Mouse (Mus musculus) testis, postnatal 14 days (tissue): Measurements from ENCODE around the gene Lasp1.
"Not testable (repeated sequence)": the region's sequence is repeated elsewhere in the genome, so short reads cannot be mapped to it uniquely, and the experiment has no call there.

ENCODE experiments used
- DNase-seq: peaks from one replicate; pipeline ENCODE4 v3.0.0; 2021; ENCODE audit warnings: low spot score

Lasp1 gene

DNA sequence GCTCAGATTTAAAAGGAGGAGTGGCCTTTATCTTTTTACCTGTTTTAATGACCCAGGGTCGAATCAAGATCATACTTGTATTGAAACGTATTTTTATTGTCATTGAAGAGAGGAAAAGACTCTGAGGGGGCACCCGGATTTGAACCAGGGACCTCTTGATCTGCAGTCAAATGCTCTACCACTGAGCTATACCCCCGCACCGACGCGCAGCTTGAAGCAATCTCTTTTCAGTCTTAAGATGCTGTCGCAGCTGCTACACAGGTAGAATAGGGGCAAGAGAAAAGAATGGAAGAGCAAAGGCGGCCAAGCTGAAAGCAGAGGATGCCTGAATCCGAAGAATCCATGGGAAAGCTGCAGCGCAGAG lies at the start of gene Lasp1:
TSS of gene Lasp1 (plus strand) at position 219 of the 364 bp plus-strand sequence.
- peak; percentile 82 for DNase-seq

DNA sequence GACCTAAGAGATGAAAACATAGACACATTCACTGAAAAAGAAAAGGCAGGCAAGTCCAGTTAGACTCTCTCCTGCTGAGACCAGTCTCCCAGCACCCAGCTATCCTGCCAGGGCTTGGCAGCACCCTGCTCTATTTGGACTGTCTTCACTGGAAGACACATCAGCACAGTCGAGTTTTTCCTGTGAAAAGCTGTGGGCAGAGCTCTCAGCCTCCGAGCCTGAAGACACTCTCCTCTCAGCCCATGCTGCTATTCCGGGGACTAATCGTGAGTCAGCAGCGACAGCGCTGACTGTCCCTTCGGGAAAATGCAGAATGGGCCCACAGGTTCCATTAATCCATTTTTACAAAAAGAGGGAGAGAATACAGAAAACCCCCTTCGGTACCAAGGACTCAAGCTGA lies 45.5 kb upstream of the Lasp1 start:
- DNase-seq = no peak

DNA sequence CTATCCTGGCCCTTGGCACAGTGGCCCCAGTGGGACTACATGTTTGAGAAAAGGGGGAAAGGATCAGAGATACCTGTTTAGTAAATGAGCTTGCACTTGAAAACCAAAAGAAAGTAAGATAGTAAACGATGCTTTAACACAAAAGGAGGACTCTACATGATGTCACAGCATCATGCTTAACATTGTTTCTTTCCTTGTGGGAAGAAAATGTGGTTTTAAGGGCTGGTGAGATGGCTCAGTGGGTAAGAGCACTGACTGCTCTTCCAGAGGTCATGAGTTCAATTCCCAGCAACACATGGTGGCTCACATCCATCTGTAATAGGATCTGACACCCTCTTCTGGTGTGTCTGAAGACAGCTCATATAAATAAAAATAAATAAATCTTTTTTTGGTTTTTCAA lies 40.7 kb upstream of the Lasp1 start:
- no peak for DNase-seq

GRCm38 (mm10) chr11:97758942-97759341 lies 39.9 kb upstream of the Lasp1 start:
- DNase-seq = no peak

DNA sequence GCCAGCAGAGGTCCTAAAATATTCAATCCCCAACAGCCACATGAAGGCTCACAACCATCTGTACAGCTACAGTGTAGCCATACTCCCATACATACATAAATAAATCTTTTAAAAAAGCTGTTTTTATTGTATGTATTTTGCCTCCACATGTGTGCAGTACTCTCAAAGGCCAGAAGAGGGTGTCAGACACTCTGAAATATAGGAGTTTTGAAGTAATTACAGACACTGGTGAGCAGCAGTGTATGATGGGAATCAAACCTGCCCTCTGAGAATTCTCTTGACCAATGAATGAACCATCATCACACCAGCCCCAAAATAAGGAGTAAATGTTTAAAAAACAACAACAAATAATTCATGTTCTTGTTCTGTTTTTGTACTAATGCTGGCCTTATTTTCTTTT lies 37.2 kb upstream of the Lasp1 start:
- DNase-seq = no peak

DNA sequence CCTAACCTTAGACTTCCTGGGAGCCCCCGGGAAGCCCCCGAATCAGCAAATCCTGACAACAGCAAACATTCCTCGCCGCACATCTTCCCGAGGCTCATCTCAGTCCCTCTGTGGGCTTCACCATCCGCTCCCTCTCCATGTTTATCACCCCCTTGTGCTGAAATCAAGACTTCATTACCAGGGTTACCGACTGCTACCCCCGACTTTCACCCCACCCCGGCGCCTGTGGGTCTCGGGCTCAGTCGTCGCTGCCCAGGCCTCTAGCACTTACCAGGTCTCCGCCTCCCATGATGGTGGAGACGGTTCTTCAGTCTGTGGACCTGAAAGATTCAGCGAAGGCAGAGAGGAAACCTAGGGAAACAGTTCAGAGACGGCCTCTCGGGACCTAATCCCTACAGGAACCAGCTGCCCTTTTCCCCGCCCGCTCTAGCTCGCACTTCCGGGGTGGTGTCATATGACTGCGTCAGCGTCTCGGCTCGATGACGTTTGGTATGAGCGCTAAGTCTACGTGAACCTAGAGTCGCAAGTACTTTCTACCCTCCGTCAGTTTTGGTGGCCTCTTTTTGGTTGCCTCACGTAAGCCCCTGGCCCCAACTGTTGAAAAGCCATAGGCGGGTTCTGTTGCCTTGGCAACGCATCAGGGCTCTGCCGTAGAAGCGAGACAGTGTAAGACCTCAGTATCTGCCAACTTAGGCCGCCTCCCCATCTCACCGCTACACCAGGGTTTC lies 32.5 kb upstream of the Lasp1 start, which contains the start of gene Cwc25:
TSS of gene Cwc25 (minus strand) at position 403 of the 728 bp plus-strand sequence.
- peak; percentile 94 for DNase-seq

DNA sequence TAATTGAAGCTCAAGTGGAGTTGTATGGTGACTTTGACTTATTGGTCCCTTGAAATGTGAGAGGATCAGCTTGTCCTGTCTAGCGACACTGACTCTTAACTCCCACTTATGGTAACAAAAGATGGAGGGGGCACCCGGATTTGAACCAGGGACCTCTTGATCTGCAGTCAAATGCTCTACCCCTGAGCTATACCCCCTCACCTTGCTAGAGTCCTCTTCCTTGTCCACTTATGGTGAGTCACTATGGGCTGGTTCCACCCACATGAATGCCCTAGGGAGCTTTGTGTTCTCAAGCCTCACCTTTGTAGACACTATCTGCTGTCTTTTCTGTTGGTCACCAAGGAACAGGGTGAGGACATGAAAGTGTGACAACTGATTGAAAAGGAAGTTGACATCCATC lies 29.1 kb upstream of the Lasp1 start:
- DNase-seq = no peak

GRCm38 (mm10) chr11:97771410-97771809 lies 27.4 kb upstream of the Lasp1 start:
- DNase-seq = no peak

- no peak for DNase-seq
Measured at GRCm38 (mm10) chr11:97775186-97775585, 23.6 kb upstream of the Lasp1 start.

DNA sequence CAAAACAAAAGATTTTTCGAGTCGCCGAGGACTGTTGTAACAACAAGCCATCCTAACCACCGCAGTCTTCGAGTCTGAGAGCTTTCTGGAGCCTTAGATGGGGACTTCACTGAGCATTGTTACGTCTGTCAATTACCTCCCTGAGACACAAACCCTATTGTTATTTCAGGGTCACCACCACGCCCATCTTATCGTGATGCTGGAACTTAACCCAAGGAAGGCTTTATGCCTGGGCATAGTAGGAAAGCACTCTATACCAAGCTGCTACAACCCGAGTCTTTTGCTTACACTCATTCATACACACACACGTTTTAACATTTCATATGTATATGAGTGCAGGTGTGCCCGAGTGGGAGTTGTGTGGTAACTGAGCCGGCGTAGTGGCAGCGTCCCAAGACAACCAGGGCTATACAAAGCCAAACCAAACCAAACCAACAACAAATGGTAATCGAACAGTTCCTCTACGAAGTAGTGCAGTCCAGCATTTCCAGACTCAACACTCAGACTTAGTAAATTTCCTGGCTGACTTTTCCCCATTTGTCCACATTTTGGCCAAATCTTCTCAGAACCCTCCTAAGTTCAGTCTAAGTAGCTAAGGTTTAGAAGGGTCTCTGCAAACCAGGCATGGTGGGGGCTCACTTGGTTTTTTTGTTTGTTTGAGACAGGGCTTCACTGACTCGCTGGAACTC lies 22.8 kb upstream of the Lasp1 start, which contains the start of gene 1700001P01Rik:
TSS of gene 1700001P01Rik (minus strand) at position 111 of the 689 bp plus-strand sequence.
- DNase-seq = no peak

- peak; percentile 71 for DNase-seq
Measured at GRCm38 (mm10) chr11:97776497-97777128, 22.2 kb upstream of the Lasp1 start.

DNA sequence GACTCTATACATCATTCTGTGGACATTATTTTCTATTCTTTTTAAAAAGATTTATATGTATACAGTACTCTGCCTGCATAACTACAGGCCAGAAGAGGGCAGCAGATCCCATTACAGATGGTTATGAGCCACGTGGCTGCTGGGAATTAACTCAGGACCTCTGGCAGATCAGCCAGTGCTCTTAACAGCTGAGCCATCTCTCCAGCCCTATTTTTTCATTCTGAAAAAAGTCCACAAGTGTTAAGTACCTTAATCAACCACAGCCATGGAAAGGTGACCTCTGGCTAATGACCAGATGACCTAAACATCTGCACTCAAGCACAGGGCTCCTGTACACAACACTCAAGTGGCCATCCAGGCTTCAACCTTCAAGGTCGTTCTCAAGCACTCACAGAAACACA lies 21.7 kb upstream of the Lasp1 start:
- DNase-seq = no peak

DNA sequence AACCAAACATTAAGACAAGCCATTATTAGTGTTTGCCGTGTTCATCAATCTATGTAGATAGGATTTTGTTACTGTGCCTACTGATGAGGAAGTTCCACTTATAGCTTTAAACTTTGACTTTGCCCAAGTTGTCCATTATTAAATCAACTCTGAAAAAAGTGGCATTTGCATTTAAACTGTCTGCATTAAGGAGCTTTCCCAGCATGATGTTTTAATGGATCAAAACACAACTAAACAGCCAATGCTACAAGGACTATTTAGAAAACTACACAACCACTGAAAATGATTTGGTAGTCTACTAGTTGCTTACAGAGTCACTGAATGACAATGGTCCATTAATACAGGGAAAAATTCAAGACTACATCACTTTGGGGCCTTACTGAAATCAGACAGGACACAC lies 19.9 kb upstream of the Lasp1 start:
- no peak for DNase-seq

GRCm38 (mm10) chr11:97779968-97780701 lies 18.7 kb upstream of the Lasp1 start:
- no peak for DNase-seq

DNA sequence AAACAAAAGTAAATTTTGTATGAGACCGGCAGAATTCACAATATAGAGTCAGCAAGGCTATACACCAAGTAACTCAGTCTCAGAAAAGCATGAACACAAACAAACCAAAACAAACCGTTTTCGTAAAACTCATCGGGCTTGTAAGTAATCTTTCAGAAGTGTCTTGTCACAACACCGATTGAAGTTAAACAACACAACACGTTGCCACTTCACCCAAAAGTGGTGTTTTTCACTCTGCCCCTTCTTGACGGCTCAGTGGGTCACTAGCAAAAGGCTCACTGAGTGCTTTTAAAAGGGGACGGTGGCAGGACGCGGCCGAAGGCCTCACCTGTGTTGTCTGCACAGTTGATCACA lies 17.3 kb upstream of the Lasp1 start:
- DNase-seq = no peak

- peak; percentile 99 for DNase-seq
Measured at GRCm38 (mm10) chr11:97781832-97782563, 16.8 kb upstream of the Lasp1 start, which contains the start of gene Rpl23. Gene Rpl23 (minus strand): TSS chr11:97782437.

GRCm38 (mm10) chr11:97782564-97782895 lies 16.3 kb upstream of the Lasp1 start:
- no peak for DNase-seq

- DNase-seq = no peak
Measured at GRCm38 (mm10) chr11:97787961-97788360, 10.8 kb upstream of the Lasp1 start.

DNA sequence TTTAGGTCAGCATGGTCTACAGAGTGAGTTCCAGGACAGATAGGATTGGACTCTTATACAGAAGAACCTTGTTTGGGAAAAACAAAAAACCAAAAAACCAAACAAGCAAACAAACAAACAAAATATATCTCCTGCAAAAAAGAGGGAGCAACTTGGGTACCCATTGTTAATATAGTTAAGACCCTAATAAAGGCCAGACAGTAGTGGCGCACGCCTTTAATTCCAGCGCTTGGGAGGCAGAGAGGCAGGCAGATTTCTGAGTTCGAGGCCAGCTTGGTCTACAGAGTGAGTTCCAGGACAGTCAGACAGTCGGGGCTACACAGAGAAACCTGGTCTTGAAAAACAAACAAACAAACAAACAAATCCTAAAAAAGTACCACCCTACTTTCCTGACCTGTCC lies 9.1 kb upstream of the Lasp1 start:
- no peak for DNase-seq

GRCm38 (mm10) chr11:97790778-97791438 lies 7.9 kb upstream of the Lasp1 start:
- not testable (repeated sequence) for DNase-seq

GRCm38 (mm10) chr11:97793165-97793564 lies 5.6 kb upstream of the Lasp1 start:
- no peak for DNase-seq
